Mouse (Mus musculus): ENCODE results near the gene Lrrc75a. TPM values are rescaled to one million over a fixed set of nuclear protein-coding genes. Genes with fewer than 3 reads are reported as not detected.

Lrrc75a gene
- polyA plus RNA-seq (2012; ENCODE audit: insufficient read depth, insufficient read length, low replicate concordance, missing spikeins): not detected in 2 replicates

DNA sequence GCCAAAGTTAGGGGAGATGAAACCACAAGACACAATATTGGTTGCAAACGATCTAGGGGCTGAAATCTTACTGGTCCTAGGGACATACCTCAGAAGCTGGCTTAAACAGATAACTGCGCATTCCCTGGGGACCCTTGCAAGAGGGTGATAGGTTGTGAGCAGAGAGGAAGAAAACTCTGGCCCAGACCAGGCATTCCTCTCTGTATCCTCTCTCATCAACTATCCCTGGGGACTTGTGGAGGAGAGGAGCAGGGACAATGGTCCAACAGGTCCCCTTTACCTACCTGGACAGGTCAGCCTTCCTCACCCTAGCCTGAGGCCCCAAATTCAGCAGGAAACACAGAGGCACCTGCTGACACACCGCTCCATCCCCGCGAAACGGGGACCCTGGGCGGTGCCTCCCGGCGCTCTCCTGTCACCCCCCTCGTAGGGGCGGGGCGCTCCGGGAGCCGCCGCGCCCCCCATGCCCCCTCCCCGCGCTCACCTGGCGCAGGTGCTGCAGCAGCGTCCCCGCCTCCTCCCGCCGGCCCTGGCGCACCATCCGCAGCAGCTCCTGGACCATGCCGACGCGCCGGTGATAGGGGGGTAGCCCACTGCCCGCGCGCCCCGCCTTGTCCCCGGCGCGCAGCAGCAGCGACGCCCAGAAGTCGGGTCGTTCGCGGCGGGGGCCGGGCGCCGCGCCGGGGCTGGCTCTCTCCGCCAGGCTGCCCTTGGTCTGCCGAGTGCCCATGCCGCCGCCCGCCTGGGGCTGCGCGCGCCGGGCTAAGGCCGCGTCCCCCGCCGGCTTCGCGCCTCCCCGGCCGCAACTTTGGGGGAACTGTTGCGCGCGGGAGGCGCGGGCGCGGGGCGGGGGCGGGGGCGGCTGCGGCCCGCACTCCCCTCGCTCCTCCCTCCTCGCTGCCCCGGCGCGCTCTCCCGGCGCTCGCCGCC lies at the start of gene Lrrc75a:
TSS of gene Lrrc75a (minus strand) at position 863 of the 930 bp plus-strand sequence.
- H3K4me1 ChIP-seq (ENCODE audit: control insufficient read depth, insufficient read depth, low read length): peaks cover 35% of the 10 kb centered on the region
- TF ChIP-seq CTCF (IDR thresholded peaks at IDR 0.05; ENCODE audit: insufficient read depth, low read depth, low read length) (no peak), POLR2A (IDR thresholded peaks at IDR 0.05; ENCODE audit: insufficient read depth, low read depth, low read length) (no peak)
- WGBS: 2% methylated on average over 83 of the region's 86 CpGs
- peak within 1 kb of the TSS; percentile 64 for H3K4me3 ChIP-seq (ENCODE audit: insufficient read depth, low read depth, low read length)
- H3K27ac ChIP-seq (ENCODE audit: insufficient read depth, low read depth, low read length): peak within 1 kb of the TSS; percentile 71

DNA sequence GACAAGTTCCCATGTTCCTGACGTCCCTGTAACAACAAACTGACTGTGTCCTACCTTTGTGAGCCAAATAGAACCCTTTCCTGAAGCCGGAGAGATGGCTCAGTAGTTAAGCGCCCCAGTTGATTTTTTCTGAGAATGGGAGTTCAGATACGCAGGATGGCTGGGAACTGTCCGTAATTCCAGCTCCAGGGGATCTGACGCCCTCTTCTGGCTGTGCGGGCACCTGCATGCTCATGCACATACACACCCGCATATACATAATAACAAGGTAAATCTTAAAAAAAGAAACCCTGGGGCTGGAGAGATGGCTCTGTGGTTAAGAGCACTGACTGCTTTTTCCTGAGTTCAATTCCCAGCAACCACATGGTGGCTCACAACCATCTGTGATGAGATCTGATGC lies 46.8 kb upstream of the Lrrc75a start:
- Histone ChIP-seq H3K4me3 (ENCODE audit: insufficient read depth, low read depth, low read length) (no peak overlapping the region), H3K27ac (ENCODE audit: insufficient read depth, low read depth, low read length) (no peak overlapping the region), H3K4me1 (ENCODE audit: control insufficient read depth, insufficient read depth, low read length) (no peaks in the 10 kb centered on the region)
- WGBS: 92% methylated on average over 8 of the region's 8 CpGs
- TF ChIP-seq CTCF (IDR thresholded peaks at IDR 0.05; ENCODE audit: insufficient read depth, low read depth, low read length) (no peak), POLR2A (IDR thresholded peaks at IDR 0.05; ENCODE audit: insufficient read depth, low read depth, low read length) (no peak)

DNA sequence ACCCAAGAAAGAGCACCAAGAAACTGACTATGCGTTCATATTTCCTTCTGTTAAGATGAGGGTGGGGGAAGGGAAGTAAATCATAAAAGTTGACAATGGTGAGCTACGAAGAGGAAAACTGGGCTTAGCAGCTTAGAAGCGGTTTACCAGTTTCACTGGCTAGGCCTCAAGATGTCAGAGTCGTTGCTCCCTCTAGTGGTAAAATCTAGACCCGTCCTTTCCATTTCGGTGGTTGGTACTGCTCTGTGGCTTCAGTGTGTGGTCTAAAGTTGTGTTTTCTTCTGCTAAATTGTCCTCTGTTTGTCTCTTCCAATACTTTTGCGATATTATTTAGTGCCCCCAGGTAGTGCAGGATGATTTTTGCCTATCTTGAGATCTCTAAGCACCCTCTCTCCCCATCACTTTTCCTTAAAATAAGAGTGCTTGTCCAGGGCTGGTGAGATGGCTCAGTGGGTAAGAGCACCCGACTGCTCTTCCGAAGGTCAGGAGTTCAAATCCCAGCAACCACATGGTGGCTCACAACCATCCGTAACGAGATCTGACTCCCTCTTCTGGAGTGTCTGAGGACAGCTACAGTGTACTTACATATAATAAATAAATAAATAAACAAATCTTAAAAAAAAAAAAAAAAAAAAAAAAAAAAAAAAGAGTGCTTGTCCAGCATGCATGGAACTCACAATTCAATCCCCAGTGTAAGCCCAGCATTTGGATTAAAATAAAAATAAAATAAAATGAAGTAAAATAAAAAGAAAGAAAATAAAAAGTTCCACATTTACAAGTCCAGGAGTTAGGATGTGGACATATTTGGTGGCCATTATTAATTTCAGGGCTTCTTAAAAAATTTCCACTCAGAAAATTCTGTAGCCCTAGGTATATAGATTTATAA lies 45.2 kb upstream of the Lrrc75a start:
- H3K4me3 ChIP-seq (ENCODE audit: insufficient read depth, low read depth, low read length): no peak overlapping the region
- no peak for TF ChIP-seq POLR2A (IDR thresholded peaks at IDR 0.05; ENCODE audit: insufficient read depth, low read depth, low read length)
- TF ChIP-seq CTCF (IDR thresholded peaks at IDR 0.05; ENCODE audit: insufficient read depth, low read depth, low read length): no peak
- 20% methylated on average over 11 of the region's 11 CpGs for WGBS
- H3K4me1 ChIP-seq (ENCODE audit: control insufficient read depth, insufficient read depth, low read length): no peaks in the 10 kb centered on the region
- no peak overlapping the region for H3K27ac ChIP-seq (ENCODE audit: insufficient read depth, low read depth, low read length)

DNA sequence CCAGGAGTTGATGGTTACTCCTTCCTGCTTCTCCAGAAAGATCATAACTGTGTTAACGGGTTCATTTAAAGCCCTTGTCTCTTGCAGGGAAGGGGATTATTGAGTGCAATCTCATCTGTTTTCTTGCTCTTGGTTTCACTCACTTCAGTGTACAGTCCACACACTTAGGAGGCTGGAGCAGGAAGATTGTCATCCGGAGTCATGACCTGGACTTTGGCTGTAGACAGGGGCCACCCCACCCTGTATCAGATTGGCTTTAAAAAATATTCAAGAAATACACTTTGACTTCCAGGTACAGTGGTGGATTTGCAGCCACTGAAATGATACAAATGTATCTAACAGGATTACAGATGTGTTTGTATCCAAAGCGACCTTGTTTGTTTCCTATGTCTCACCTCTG lies 43.3 kb upstream of the Lrrc75a start:
- no peak for TF ChIP-seq POLR2A (IDR thresholded peaks at IDR 0.05; ENCODE audit: insufficient read depth, low read depth, low read length)
- Histone ChIP-seq H3K4me1 (ENCODE audit: control insufficient read depth, insufficient read depth, low read length) (no peaks in the 10 kb centered on the region), H3K4me3 (ENCODE audit: insufficient read depth, low read depth, low read length) (no peak overlapping the region), H3K27ac (ENCODE audit: insufficient read depth, low read depth, low read length) (no peak overlapping the region)
- WGBS: 88% methylated on average over 3 of the region's 3 CpGs

DNA sequence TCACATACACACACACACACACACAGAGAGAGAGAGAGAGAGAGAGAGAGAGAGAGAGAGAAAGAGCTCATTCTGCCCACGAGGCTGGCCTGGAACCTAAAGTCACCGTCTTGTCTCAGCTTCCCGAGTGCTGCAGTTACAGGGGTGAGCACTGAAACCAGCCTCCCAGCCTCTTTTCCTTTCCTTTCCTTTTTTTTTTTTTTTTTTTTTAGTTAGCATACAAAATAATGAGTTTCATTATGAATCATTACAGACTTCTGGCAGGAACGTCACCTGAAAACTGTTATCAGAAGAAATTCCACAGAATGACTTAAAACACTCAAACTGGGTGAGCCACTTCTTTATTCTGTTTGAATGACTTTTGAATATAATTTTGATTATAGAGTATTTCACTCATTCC lies 31.6 kb upstream of the Lrrc75a start:
- TF ChIP-seq CTCF (IDR thresholded peaks at IDR 0.05; ENCODE audit: insufficient read depth, low read depth, low read length): no peak
- TF ChIP-seq POLR2A (IDR thresholded peaks at IDR 0.05; ENCODE audit: insufficient read depth, low read depth, low read length): no peak
- WGBS: 90% methylated on average over 4 of the region's 4 CpGs
- peaks cover 6% of the 10 kb centered on the region; the same call in 1 of the 2 replicates for H3K4me1 ChIP-seq (ENCODE audit: control insufficient read depth, insufficient read depth, low read length)
- no peak overlapping the region for H3K27ac ChIP-seq (ENCODE audit: insufficient read depth, low read depth, low read length)
- no peak overlapping the region for H3K4me3 ChIP-seq (ENCODE audit: insufficient read depth, low read depth, low read length)

DNA sequence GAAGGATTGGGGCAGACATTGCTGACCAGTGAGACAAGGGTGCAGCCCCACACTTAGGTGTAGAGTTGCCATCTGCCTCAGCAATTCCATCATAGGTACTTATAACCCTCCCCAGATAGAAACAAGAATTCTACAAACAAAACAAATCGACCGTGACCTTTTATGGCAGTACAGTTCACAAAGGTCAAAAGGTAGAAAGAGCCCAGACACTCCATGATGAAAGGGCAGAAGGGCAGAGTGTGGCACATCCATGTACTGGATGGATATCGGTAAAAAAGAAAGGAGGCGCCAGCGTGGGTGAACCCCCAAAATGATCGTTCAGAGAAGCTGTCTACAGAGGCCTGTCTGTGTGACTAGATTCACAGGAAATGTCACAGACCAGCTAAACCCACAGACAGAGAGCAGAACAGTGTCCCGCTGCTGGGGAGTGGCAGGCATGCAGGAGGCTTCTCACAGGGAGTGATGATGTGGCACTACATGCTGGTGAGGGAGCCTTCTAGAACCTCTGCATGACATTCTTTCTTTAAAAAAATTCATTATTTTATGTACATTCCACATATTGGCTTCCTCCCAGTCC lies 30.5 kb upstream of the Lrrc75a start:
- H3K4me3 ChIP-seq (ENCODE audit: insufficient read depth, low read depth, low read length): no peak overlapping the region
- no peak for TF ChIP-seq CTCF (IDR thresholded peaks at IDR 0.05; ENCODE audit: insufficient read depth, low read depth, low read length)
- no peak for TF ChIP-seq POLR2A (IDR thresholded peaks at IDR 0.05; ENCODE audit: insufficient read depth, low read depth, low read length)
- 90% methylated on average over 7 of the region's 7 CpGs for WGBS
- H3K4me1 ChIP-seq (ENCODE audit: control insufficient read depth, insufficient read depth, low read length): peaks cover 6% of the 10 kb centered on the region; the same call in 1 of the 2 replicates
- no peak overlapping the region for H3K27ac ChIP-seq (ENCODE audit: insufficient read depth, low read depth, low read length)

DNA sequence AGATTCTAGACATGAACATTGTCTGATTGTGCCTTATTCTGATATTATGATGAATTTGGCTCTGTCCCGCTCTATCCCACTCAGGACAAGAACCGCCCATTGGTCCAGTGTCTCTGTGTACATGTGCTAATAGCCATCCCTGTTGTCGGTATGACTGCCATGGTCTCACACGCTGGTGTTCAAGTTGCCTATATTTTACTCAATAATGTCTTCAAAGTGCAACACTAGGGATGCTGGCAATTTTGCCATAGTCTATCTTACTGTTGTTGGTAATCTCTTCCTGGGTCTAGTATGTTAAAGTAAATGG lies 27.9 kb upstream of the Lrrc75a start:
- Histone ChIP-seq H3K4me3 (ENCODE audit: insufficient read depth, low read depth, low read length) (no peak overlapping the region), H3K27ac (ENCODE audit: insufficient read depth, low read depth, low read length) (no peak overlapping the region), H3K4me1 (ENCODE audit: control insufficient read depth, insufficient read depth, low read length) (peaks cover 6% of the 10 kb centered on the region; the same call in 1 of the 2 replicates)
- no peak for TF ChIP-seq CTCF (IDR thresholded peaks at IDR 0.05; ENCODE audit: insufficient read depth, low read depth, low read length)
- no peak for TF ChIP-seq POLR2A (IDR thresholded peaks at IDR 0.05; ENCODE audit: insufficient read depth, low read depth, low read length)
- WGBS: 90% methylated on average over 4 of the region's 4 CpGs

DNA sequence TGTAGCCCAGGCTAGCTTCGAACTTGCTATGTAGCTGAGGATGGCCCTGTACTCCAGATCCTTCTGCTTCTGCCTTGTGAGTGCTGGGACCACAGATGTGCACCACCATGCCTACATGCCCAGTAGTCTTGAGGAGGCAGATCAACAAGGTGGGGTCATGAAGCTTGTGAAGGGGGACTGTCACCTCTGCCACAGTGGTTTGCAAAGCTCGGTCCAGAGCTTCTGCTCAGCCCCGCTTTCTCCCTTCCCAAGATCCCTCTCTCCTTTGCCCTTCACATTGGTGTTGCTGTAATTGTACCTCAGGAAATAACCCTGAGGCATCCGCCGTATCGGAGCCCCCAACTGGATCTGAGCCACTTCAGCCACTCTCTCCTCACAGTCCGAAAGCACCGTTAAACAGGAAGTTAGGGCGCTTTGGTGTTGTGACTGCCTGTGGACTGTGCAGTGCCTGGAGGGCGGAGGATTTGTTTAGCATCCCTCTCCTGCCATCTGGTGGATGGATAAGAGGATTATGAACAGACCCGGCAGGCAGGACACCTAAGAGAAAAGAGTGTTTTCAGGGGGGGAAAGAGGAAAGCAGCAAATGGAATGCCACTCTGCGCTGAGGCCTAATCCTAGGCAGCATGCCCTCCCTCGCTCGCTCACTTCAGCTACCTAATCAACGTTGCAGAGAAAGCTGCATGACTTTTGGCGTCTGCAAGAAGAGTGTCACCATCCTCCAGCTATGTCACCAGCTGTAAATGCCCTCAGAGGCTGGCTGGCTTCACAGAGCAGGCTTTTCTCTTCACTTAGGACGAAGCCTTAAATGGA lies 27.4 kb upstream of the Lrrc75a start:
- TF ChIP-seq CTCF (IDR thresholded peaks at IDR 0.05; ENCODE audit: insufficient read depth, low read depth, low read length) (peak; percentile 74), POLR2A (IDR thresholded peaks at IDR 0.05; ENCODE audit: insufficient read depth, low read depth, low read length) (no peak)
- Histone ChIP-seq H3K4me1 (ENCODE audit: control insufficient read depth, insufficient read depth, low read length) (peaks cover 8% of the 10 kb centered on the region), H3K27ac (ENCODE audit: insufficient read depth, low read depth, low read length) (no peak overlapping the region), H3K4me3 (ENCODE audit: insufficient read depth, low read depth, low read length) (0 out of 2 replicates have a peak overlapping the region, but pooled peaks have one; percentile 11)
- WGBS: 19% methylated on average over 17 of the region's 17 CpGs
